Mouse (Mus musculus) gastrocnemius, adult 8-10 months (tissue): ENCODE data around the gene Mdfi. TPM values are rescaled to one million over a fixed set of nuclear protein-coding genes. Genes with fewer than 3 reads are reported as not detected.

Experiments
- DNase-seq, 2 experiments: peaks; one replicate each; pipeline ENCODE4 v3.0.0; 2022; ENCODE audit warnings: low spot score in 2 of 2
- total RNA-seq, 4 experiments: library from RNA; stranded (reverse); gene quantifications; 2 replicates each; pipeline ENCODE4 v1.2.4; 2022

Gene Mdfi
- total RNA-seq, 4 experiments from 2014 or later = 0.32 to 1.4 (median 0.55) TPM

- no peak for DNase-seq
Observed at GRCm38 (mm10) chr17:47805047-47805835, 29.2 kb downstream of the Mdfi start.

GRCm38 (mm10) chr17:47803662-47804061 is 30.8 kb downstream of the Mdfi start:
- DNase-seq = no peak

GRCm38 (mm10) chr17:47802806-47803205 is 31.7 kb downstream of the Mdfi start:
- DNase-seq = no peak

GRCm38 (mm10) chr17:47797383-47797782 is 37.1 kb downstream of the Mdfi start:
- no peak for DNase-seq

- no peak for DNase-seq
Observed at GRCm38 (mm10) chr17:47796968-47797367, 37.5 kb downstream of the Mdfi start.

- DNase-seq = no peak
Observed at GRCm38 (mm10) chr17:47796156-47796816, 38.2 kb downstream of the Mdfi start.

GRCm38 (mm10) chr17:47795446-47795845 is 39.0 kb downstream of the Mdfi start:
- DNase-seq = peak; percentile 44 to 52

GRCm38 (mm10) chr17:47793377-47793776 is 41.1 kb downstream of the Mdfi start:
- DNase-seq = peak; percentile 79 to 81

GRCm38 (mm10) chr17:47792098-47792863 is 42.2 kb downstream of the Mdfi start:
- DNase-seq = peak in 1 of 2 experiments; percentile 51

- DNase-seq = no peak
Observed at GRCm38 (mm10) chr17:47788996-47789395, 45.5 kb downstream of the Mdfi start.

GRCm38 (mm10) chr17:47788306-47788705 is 46.2 kb downstream of the Mdfi start:
- DNase-seq = no peak

GRCm38 (mm10) chr17:47787632-47788031 is 46.9 kb downstream of the Mdfi start:
- no peak for DNase-seq

GRCm38 (mm10) chr17:47784411-47784810 is 50.1 kb downstream of the Mdfi start:
- no peak for DNase-seq

GRCm38 (mm10) chr17:47783445-47784223 is 50.9 kb downstream of the Mdfi start:
- no peak for DNase-seq

- no peak for DNase-seq
Observed at GRCm38 (mm10) chr17:47782486-47782885, 52.0 kb downstream of the Mdfi start.

- DNase-seq = no peak
Observed at GRCm38 (mm10) chr17:47780470-47780869, 54.0 kb downstream of the Mdfi start.

GRCm38 (mm10) chr17:47777141-47777540 is 57.4 kb downstream of the Mdfi start:
- no peak for DNase-seq

GRCm38 (mm10) chr17:47773604-47774003 is 60.9 kb downstream of the Mdfi start:
- no peak for DNase-seq

- DNase-seq = no peak
Observed at GRCm38 (mm10) chr17:47769389-47770299, 64.8 kb downstream of the Mdfi start.

GRCm38 (mm10) chr17:47768707-47769276 is 65.7 kb downstream of the Mdfi start:
- peak; percentile 73 to 79 for DNase-seq
